Comparison of ENCODE assay signal across 8 mouse cellular contexts in the genomic region with DNA sequence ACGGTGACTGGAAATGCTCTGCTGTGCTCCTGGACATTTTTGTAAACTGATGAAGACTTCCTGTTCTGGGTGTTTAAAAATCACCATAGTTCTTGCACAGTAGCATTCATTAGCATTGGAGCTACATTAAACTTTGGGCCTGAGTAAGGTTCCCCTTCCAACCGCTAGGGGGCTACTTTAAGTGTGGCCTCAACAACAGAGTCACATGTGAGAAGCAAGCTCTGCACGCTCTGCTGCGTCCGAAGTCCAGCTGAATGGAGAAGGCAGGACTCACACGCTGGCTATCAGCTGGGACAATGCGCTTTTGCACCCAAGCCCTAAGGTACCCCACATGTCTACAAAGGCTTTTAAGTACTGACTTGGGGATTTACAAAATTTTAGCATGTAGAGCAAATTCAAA.
DNase-seq lines count a peak whose midpoint lies in the region; ATAC-seq lines count a peak whose summit lies in the region.
"Had no signal": no experiment of that assay in that cellular context is flagged by ENCODE, and none has a peak within 500 bp of the region (broad histone marks: within the 10 kb centered on the region; RNA-seq: fewer than 3 reads in every experiment).

No protein-coding gene starts in this region.

- H3K4me2 ChIP-seq in neural tube, embryonic 12.5 days (replicated peaks): no peak overlapping the region
- H3K4me2 ChIP-seq: hindbrain, embryonic 15.5 days had no signal

- DNase-seq in 3134 (ENCODE audit: extremely low read depth, insufficient read length, low spot score): peak; percentile 41
- DNase-seq in B cell, adult 2 months: peak; percentile 12 to 17
- DNase-seq in embryo, embryonic 11 days: peak; percentile 80
- DNase-seq in kidney, postnatal 10 days: peak; percentile 13
- no peak for DNase-seq in heart, adult 9 months (ENCODE audit: low spot score in 2 of 2)
- no peak for DNase-seq in right cerebral cortex, postnatal 14 days

- no peaks in the 10 kb centered on the region for H3K36me3 ChIP-seq in neural tube, embryonic 12.5 days
- H3K36me3 ChIP-seq: hindbrain, embryonic 15.5 days had no signal

- no peak overlapping the region for H3K4me3 ChIP-seq in neural tube, embryonic 12.5 days
- H3K4me3 ChIP-seq: hindbrain, embryonic 15.5 days had no signal

- 54% methylated on average over 7 of the region's 7 CpGs for WGBS in neural tube, embryonic 12.5 days

- no peaks in the 10 kb centered on the region for H3K9me3 ChIP-seq in neural tube, embryonic 12.5 days
- H3K9me3 ChIP-seq: hindbrain, embryonic 15.5 days had no signal

- H3K27me3 ChIP-seq in neural tube, embryonic 12.5 days (replicated peaks): no peaks in the 10 kb centered on the region
- H3K27me3 ChIP-seq: hindbrain, embryonic 15.5 days had no signal

- 0 out of 2 replicates have a peak, but pooled peaks have one; percentile 58 for ATAC-seq in neural tube, embryonic 12.5 days (ENCODE audit: low FRiP score, low read depth)

- no peaks in the 10 kb centered on the region for H3K4me1 ChIP-seq in neural tube, embryonic 12.5 days
- H3K4me1 ChIP-seq: hindbrain, embryonic 15.5 days had no signal

- no peak overlapping the region for H3K27ac ChIP-seq in neural tube, embryonic 12.5 days
- H3K27ac ChIP-seq: hindbrain, embryonic 15.5 days had no signal

- no peak overlapping the region for H3K9ac ChIP-seq in neural tube, embryonic 12.5 days
- H3K9ac ChIP-seq: hindbrain, embryonic 15.5 days had no signal

Comparison
In these comparisons a context has a peak if more than half of its experiments do, and no peak if none do; other contexts are left out.
1. DNase-seq: peak in 3134 (single experiment), B cell, adult 2 months (2 of 2), embryo, embryonic 11 days (single experiment) and kidney, postnatal 10 days (single experiment); none in heart, adult 9 months (0 of 2) and right cerebral cortex, postnatal 14 days (single experiment).